Mouse (Mus musculus): ENCODE results near the gene Mup14.
"Not testable (repeated sequence)": the region's sequence is repeated elsewhere in the genome, so short reads cannot be mapped to it uniquely, and the experiment has no call there.

Mup14 gene

GRCm38 (mm10) chr4:61303900-61304299 lies at the start of gene Mup14:
TSS of gene Mup14 (minus strand) at chr4:61304000.
- DNase-seq (ENCODE audit: low read depth, low spot score): not testable (repeated sequence)

- not testable (repeated sequence) for DNase-seq (ENCODE audit: low read depth, low spot score)
These were observed 34.3 kb upstream of the Mup14 start for GRCm38 (mm10) chr4:61338108-61338507.
